Mouse (Mus musculus): ENCODE data around the gene C9orf72. TPM values are rescaled to one million over a fixed set of nuclear protein-coding genes. Genes with fewer than 3 reads are reported as not detected.

Gene C9orf72
- total RNA-seq, 1 experiment from 2014 or later = 17.4 TPM

- no peak for DNase-seq
Observed at GRCm38 (mm10) chr4:35175566-35175965, 50.4 kb downstream of the C9orf72 start.

- no peak for DNase-seq
Observed at GRCm38 (mm10) chr4:35173551-35173950, 52.4 kb downstream of the C9orf72 start.

GRCm38 (mm10) chr4:35172471-35172870 is 53.5 kb downstream of the C9orf72 start:
- DNase-seq = no peak

GRCm38 (mm10) chr4:35169571-35170125 is 56.3 kb downstream of the C9orf72 start:
- DNase-seq = no peak

- no peak for DNase-seq
Observed at GRCm38 (mm10) chr4:35167855-35168254, 58.1 kb downstream of the C9orf72 start.

- no peak for DNase-seq
Observed at GRCm38 (mm10) chr4:35165947-35166346, 60.0 kb downstream of the C9orf72 start.

- no peak for DNase-seq
Observed at GRCm38 (mm10) chr4:35165275-35165674, 60.7 kb downstream of the C9orf72 start.

GRCm38 (mm10) chr4:35157815-35158214 is 68.2 kb downstream of the C9orf72 start:
- no peak for DNase-seq

- DNase-seq = peak; percentile 90
Observed at GRCm38 (mm10) chr4:35156751-35157611, 69.0 kb downstream of the C9orf72 start, which contains the start of gene Mob3b. Gene Mob3b, minus strand, starts transcription at chr4:35157484.

GRCm38 (mm10) chr4:35156149-35156611 is 69.8 kb downstream of the C9orf72 start:
- peak; percentile 77 for DNase-seq

GRCm38 (mm10) chr4:35155132-35155922 is 70.6 kb downstream of the C9orf72 start:
- peak; percentile 54 for DNase-seq

GRCm38 (mm10) chr4:35154051-35154450 is 71.9 kb downstream of the C9orf72 start:
- no peak for DNase-seq

GRCm38 (mm10) chr4:35151756-35152155 is 74.2 kb downstream of the C9orf72 start, which contains the start of gene Ifnk:
Gene Ifnk, plus strand, starts transcription at chr4:35152056.
- no peak for DNase-seq

GRCm38 (mm10) chr4:35150706-35151105 is 75.3 kb downstream of the C9orf72 start:
- no peak for DNase-seq

GRCm38 (mm10) chr4:35148326-35148725 is 77.6 kb downstream of the C9orf72 start:
- no peak for DNase-seq

- no peak for DNase-seq
Observed at GRCm38 (mm10) chr4:35146597-35146996, 79.4 kb downstream of the C9orf72 start.

GRCm38 (mm10) chr4:35145726-35146125 is 80.2 kb downstream of the C9orf72 start:
- no peak for DNase-seq

GRCm38 (mm10) chr4:35143472-35144102 is 82.4 kb downstream of the C9orf72 start:
- DNase-seq = no peak
